Mouse (Mus musculus) kidney, postnatal 0 days (tissue): Measurements from ENCODE around the gene Xpa. TPM values are rescaled to one million over a fixed set of nuclear protein-coding genes. Genes with fewer than 3 reads are reported as not detected.
"Not testable (repeated sequence)": the region's sequence is repeated elsewhere in the genome, so short reads cannot be mapped to it uniquely, and the experiment has no call there.

Experiments
- ATAC-seq: fragments of 200-750 bp; cut with Nextera tagmentation; replicated peaks from 2 replicates; pipeline ENCODE4 v1.8.0; 2017; ENCODE audit warnings: low read depth, moderate number of reproducible peaks, moderate TSS enrichment, moderate library complexity; ENCODE audit not compliant: low FRiP score
- DNase-seq: peaks from one replicate; pipeline ENCODE4 v3.0.0-alpha.2; 2016; ENCODE audit warnings: low spot score
- H3K27ac ChIP-seq: fragments of 300-500 bp; sonication (generic); 2 replicates; pipeline ENCODE4 v1.5.1; 2014; ENCODE audit warnings: mild to moderate bottlenecking
- H3K27me3 ChIP-seq: fragments of 300-500 bp; sonication (generic); 2 replicates; pipeline ENCODE4 v1.6.1; 2014; ENCODE audit warnings: low read length, mixed read lengths; ENCODE audit not compliant: insufficient read depth
- H3K36me3 ChIP-seq: fragments of 300-500 bp; sonication (generic); 2 replicates; pipeline ENCODE4 v1.6.1; 2014; ENCODE audit warnings: low read length, mixed read lengths; ENCODE audit not compliant: insufficient read depth
- H3K4me1 ChIP-seq: fragments of 300-500 bp; sonication (generic); replicated peaks from 2 replicates; pipeline ENCODE4 v1.6.1; 2014; ENCODE audit warnings: antibody characterized with exemption, low read length, mixed read lengths; ENCODE audit not compliant: insufficient read depth
- H3K4me2 ChIP-seq: fragments of 300-500 bp; sonication (generic); 2 replicates; pipeline ENCODE4 v1.6.1; 2014; ENCODE audit warnings: mild to moderate bottlenecking, low read length, moderate library complexity, mixed read lengths
- H3K4me3 ChIP-seq: fragments of 300-500 bp; sonication (generic); replicated peaks from 2 replicates; pipeline ENCODE4 v1.5.1; 2014; ENCODE audit warnings: low read depth, low read length
- H3K9ac ChIP-seq: fragments of 300-500 bp; sonication (generic); 2 replicates; pipeline ENCODE4 v1.6.1; 2014; ENCODE audit warnings: low read depth, low read length
- H3K9me3 ChIP-seq: fragments of 300-500 bp; sonication (generic); replicated peaks from 2 replicates; pipeline ENCODE4 v1.6.1; 2016; ENCODE audit warnings: low read length, inconsistent platforms, mixed read lengths
- CTCF ChIP-seq: IDR thresholded peaks from 2 replicates; pipeline ENCODE4 v1.5.1; 2016; ENCODE audit warnings: antibody characterized with exemption, low read depth, mild to moderate bottlenecking, moderate library complexity
- WGBS: fragments of 180-500 bp; shearing (Covaris S2); extraction: QIAGEN DNeasy Blood & Tissue Kit; methylation state at CpG from one replicate; pipeline ENCODE4 v1.1.7; 2014; 5-methylcytosine and 5-hydroxymethylcytosine counted together
- polyA plus RNA-seq: library from polyadenylated mRNA; unstranded; fragments of >200 nt; fragmentation: Nextera tagmentation; extraction: Ambion mirVana; gene quantifications from 2 replicates; pipeline ENCODE4 v1.2.1, GENCODE M21; 2015

The Xpa gene
- polyA plus RNA-seq, 1 experiment from 2014 or later = 31.9 TPM

- DNase-seq (peak; percentile 93), ATAC-seq (peak; percentile 50)
- H3K27me3 ChIP-seq = 0 out of 2 replicates have a peak, but pooled peaks cover 5% of the 10 kb centered on the region
- H3K27ac ChIP-seq = no peak overlapping the region
- no peak overlapping the region for H3K9ac ChIP-seq
- 0 out of 2 replicates have a peak, but pooled peaks cover 4% of the 10 kb centered on the region for H3K4me1 ChIP-seq
- H3K9me3 ChIP-seq = no peaks in the 10 kb centered on the region
- 6% methylated on average over 7 of the region's 7 CpGs for WGBS
- H3K36me3 ChIP-seq = no peaks in the 10 kb centered on the region
- H3K4me2 ChIP-seq = peak overlapping the region; percentile 51
- peak overlapping the region; percentile 10; the same call in 1 of the 2 replicates for H3K4me3 ChIP-seq
- peak; percentile 92 for TF ChIP-seq CTCF
These were observed 5.9 kb upstream of the Xpa start for GRCm38 (mm10) chr4:46201834-46202561.

- Histone ChIP-seq H3K4me3 (no peak overlapping the region), H3K36me3 (no peaks in the 10 kb centered on the region), H3K27ac (no peak overlapping the region), H3K27me3 (0 out of 2 replicates have a peak, but pooled peaks cover 5% of the 10 kb centered on the region), H3K9ac (no peak overlapping the region), H3K9me3 (no peaks in the 10 kb centered on the region), H3K4me1 (peaks cover 12% of the 10 kb centered on the region; the same call in 1 of the 2 replicates), H3K4me2 (no peak overlapping the region)
- no peak for TF ChIP-seq CTCF
- WGBS = 68% methylated on average over 5 of the region's 5 CpGs
- no peak for ATAC-seq
- DNase-seq = no peak
These were observed 2.0 kb upstream of the Xpa start for GRCm38 (mm10) chr4:46198064-46198463.

- 38% methylated on average over 6 of the region's 6 CpGs for WGBS
- no peak for TF ChIP-seq CTCF
- H3K27me3 ChIP-seq = 0 out of 2 replicates have a peak, but pooled peaks cover 5% of the 10 kb centered on the region
- DNase-seq = no peak
- peaks cover 8% of the 10 kb centered on the region; the same call in 1 of the 2 replicates for H3K4me1 ChIP-seq
- H3K4me3 ChIP-seq = peak overlapping the region; percentile 87
- H3K9me3 ChIP-seq = no peaks in the 10 kb centered on the region
- peak overlapping the region; percentile 91 for H3K4me2 ChIP-seq
- ATAC-seq = no peak
- H3K36me3 ChIP-seq = no peaks in the 10 kb centered on the region
- H3K27ac ChIP-seq = no peak overlapping the region
- H3K9ac ChIP-seq = peak overlapping the region; percentile 88; the same call in 1 of the 2 replicates
These were observed 402 bp upstream of the Xpa start for GRCm38 (mm10) chr4:46196513-46196912.

GRCm38 (mm10) chr4:46192011-46192410, 4.1 kb downstream of the Xpa start:
- not testable (repeated sequence) for H3K4me2 ChIP-seq, H3K4me1 ChIP-seq, H3K27me3 ChIP-seq, H3K9me3 ChIP-seq, H3K27ac ChIP-seq, DNase-seq, H3K9ac ChIP-seq, H3K4me3 ChIP-seq, ATAC-seq
- peaks cover 11% of the 10 kb centered on the region; the same call in 1 of the 2 replicates for H3K36me3 ChIP-seq
- TF ChIP-seq CTCF = peak; percentile 60

- no peak for TF ChIP-seq CTCF
- Histone ChIP-seq H3K27ac (no peak overlapping the region), H3K9ac (no peak overlapping the region), H3K27me3 (no peaks in the 10 kb centered on the region), H3K4me3 (no peak overlapping the region), H3K4me2 (no peak overlapping the region), H3K36me3 (peaks cover 34% of the 10 kb centered on the region), H3K9me3 (no peaks in the 10 kb centered on the region), H3K4me1 (no peaks in the 10 kb centered on the region)
- WGBS = 75% methylated on average over 3 of the region's 3 CpGs
- DNase-seq (no peak), ATAC-seq (no peak)
These were observed 9.6 kb downstream of the Xpa start for GRCm38 (mm10) chr4:46186466-46186865.

- no peak overlapping the region for H3K4me2 ChIP-seq
- H3K4me3 ChIP-seq = no peak overlapping the region
- no peak for DNase-seq
- H3K4me1 ChIP-seq = no peaks in the 10 kb centered on the region
- H3K36me3 ChIP-seq = peaks cover 40% of the 10 kb centered on the region
- TF ChIP-seq CTCF = no peak
- WGBS = 76% methylated on average over 9 of the region's 9 CpGs
- ATAC-seq = no peak
- no peaks in the 10 kb centered on the region for H3K27me3 ChIP-seq
- no peak overlapping the region for H3K9ac ChIP-seq
- H3K9me3 ChIP-seq = no peaks in the 10 kb centered on the region
- H3K27ac ChIP-seq = no peak overlapping the region
These were observed 10.2 kb downstream of the Xpa start for GRCm38 (mm10) chr4:46185890-46186289.
